Mouse (Mus musculus) forebrain, embryonic 12.5 days (tissue): ENCODE measurements around the gene Irx4. TPM values are rescaled to one million over a fixed set of nuclear protein-coding genes. Genes with fewer than 3 reads are reported as not detected.
A peak's percentile ranks its signal among the peaks of the same experiment; 100 is the strongest.

Experiments
- ATAC-seq: fragments of 200-750 bp; cut with Nextera tagmentation; 2 replicates; pipeline ENCODE4 v1.8.0; 2017; ENCODE audit warnings: moderate TSS enrichment; ENCODE audit not compliant: low FRiP score
- H3K27ac ChIP-seq: fragments of 300-500 bp; sonication (generic); 2 replicates; pipeline ENCODE4 v1.5.1; 2016; ENCODE audit warnings: mild to moderate bottlenecking
- H3K27me3 ChIP-seq: fragments of 300-500 bp; sonication (generic); 2 replicates; pipeline ENCODE4 v1.6.1; 2016; ENCODE audit warnings: mild to moderate bottlenecking
- H3K36me3 ChIP-seq: fragments of 300-500 bp; sonication (generic); replicated peaks from 2 replicates; pipeline ENCODE4 v1.6.1; 2016; ENCODE audit warnings: mild to moderate bottlenecking
- H3K4me1 ChIP-seq: fragments of 300-500 bp; sonication (generic); 2 replicates; pipeline ENCODE4 v1.6.1; 2016
- H3K4me2 ChIP-seq: fragments of 300-500 bp; sonication (generic); 2 replicates; pipeline ENCODE4 v1.6.1; 2016; ENCODE audit warnings: mild to moderate bottlenecking, moderate library complexity
- H3K4me3 ChIP-seq: fragments of 300-500 bp; sonication (generic); replicated peaks from 2 replicates; pipeline ENCODE4 v1.5.1; 2016; ENCODE audit warnings: mild to moderate bottlenecking
- H3K9ac ChIP-seq: fragments of 300-500 bp; sonication (generic); 2 replicates; pipeline ENCODE4 v1.6.1; 2016; ENCODE audit warnings: mild to moderate bottlenecking
- H3K9me3 ChIP-seq: fragments of 300-500 bp; sonication (generic); 2 replicates; pipeline ENCODE4 v1.6.1; 2016
- WGBS: fragments of 180-500 bp; shearing (Covaris S2); methylation state at CpG from one replicate; pipeline ENCODE4 v1.1.7; 2016; 5-methylcytosine and 5-hydroxymethylcytosine counted together
- polyA plus RNA-seq: library from polyadenylated mRNA; unstranded; fragments of >200 nt; fragmentation: Nextera tagmentation; extraction: Ambion mirVana; gene quantifications from 2 replicates; pipeline ENCODE4 v1.2.1, GENCODE M21; 2016

The Irx4 gene
- polyA plus RNA-seq, 1 experiment from 2014 or later = 1.0 TPM

DNA sequence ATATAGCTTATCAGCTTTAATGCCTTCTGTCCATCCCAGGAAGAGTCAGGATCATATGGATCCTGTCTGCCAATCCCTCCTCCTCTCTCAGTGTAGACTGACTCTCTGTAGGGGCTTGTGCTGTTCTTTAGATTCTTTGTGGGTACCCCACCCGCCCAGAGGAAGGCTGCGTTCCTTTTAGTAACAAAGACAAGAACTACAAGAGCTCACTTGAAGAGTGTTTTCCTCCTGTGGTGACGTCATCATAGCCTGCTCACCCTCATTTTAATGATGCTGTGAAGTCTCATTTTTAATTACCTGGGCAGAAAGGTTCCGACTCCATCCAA, 45.8 kb downstream of the Irx4 start:
- H3K4me1 ChIP-seq = peaks cover 27% of the 10 kb centered on the region
- WGBS = 11% methylated on average over 4 of the region's 4 CpGs
- peaks cover 31% of the 10 kb centered on the region for H3K27me3 ChIP-seq
- H3K27ac ChIP-seq = peak overlapping the region; percentile 62
- H3K9ac ChIP-seq = no peak overlapping the region
- H3K36me3 ChIP-seq = no peaks in the 10 kb centered on the region
- H3K4me2 ChIP-seq = no peak overlapping the region; the same call in 1 of the 2 replicates
- no peak overlapping the region for H3K4me3 ChIP-seq
- peak; percentile 57; the same call in 1 of the 2 replicates for ATAC-seq
- H3K9me3 ChIP-seq = no peaks in the 10 kb centered on the region

DNA sequence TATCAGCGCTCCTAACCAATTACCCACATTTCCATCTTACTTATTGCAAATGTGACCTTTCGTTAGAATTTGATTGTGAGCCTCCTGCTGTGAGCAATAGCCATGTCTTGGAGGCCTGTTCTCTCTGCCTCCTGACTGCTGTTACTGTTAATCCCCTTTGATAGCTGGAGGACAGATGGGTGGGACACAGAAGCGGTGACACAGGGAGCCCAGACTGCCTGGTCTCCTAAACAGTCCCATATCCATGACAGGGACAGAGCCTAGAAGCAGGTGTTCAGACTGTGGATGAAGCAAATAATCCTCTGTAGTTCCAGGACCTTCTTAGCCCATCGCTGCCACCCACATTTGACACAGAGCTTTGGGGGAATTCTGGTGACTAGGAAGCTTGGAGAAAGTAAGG, 46.2 kb downstream of the Irx4 start:
- H3K27me3 ChIP-seq = peaks cover 31% of the 10 kb centered on the region
- H3K9me3 ChIP-seq = no peaks in the 10 kb centered on the region
- H3K9ac ChIP-seq = no peak overlapping the region
- H3K4me2 ChIP-seq = no peak overlapping the region
- H3K4me1 ChIP-seq = peaks cover 27% of the 10 kb centered on the region
- WGBS = 40% methylated on average over 4 of the region's 4 CpGs
- peak; percentile 27; the same call in 1 of the 2 replicates for ATAC-seq
- H3K27ac ChIP-seq = peak overlapping the region; percentile 62; the same call in 1 of the 2 replicates
- no peaks in the 10 kb centered on the region for H3K36me3 ChIP-seq
- no peak overlapping the region for H3K4me3 ChIP-seq

DNA sequence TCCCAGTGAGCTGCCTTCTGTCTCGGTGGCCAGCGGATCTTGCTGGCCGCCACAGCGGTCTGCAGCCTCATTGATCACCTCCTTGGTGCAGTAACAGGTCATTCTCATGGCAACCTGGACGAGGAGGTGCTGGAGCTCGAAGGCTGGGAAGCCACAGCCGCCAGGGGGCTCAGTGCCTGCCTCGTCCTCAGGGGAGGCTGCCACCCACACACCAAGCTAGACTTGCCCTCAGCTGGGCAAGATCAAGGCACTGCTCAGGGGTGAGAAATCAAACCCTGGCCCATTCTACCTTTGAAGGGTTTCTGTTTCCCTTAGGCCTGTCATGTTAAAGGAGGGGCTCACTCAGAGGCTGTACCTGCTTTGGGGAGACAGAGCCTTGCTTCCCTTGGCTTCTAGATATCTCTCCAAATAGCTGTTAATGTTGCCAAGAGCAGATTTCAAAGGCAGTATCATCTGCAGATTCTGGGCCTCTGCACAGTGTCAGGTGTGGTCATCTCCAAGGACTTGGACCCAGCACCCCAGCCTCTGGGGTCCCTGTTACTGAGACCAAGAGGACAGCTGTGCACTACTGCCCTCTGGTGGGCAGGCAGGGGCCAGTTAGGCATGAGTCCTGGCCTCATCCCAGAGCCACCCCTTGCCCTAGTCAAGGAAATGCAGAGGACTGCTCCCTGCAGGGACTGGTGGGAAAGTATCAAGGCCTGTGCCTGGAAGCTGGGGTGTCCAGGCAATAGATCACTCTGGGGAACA, 50.1 kb downstream of the Irx4 start:
- Histone ChIP-seq H3K9ac (no peak overlapping the region), H3K4me2 (no peak overlapping the region), H3K4me1 (peaks cover 22% of the 10 kb centered on the region), H3K27ac (no peak overlapping the region), H3K4me3 (no peak overlapping the region), H3K36me3 (no peaks in the 10 kb centered on the region), H3K27me3 (peaks cover 31% of the 10 kb centered on the region), H3K9me3 (no peaks in the 10 kb centered on the region)
- WGBS = 23% methylated on average over 8 of the region's 8 CpGs
- peak; percentile 69; the same call in 1 of the 2 replicates for ATAC-seq

Other genes starting within 250 kb of the Irx4 start
- 110 and 115 TPM in 2 replicates for gene Mrpl36, start 68.0 kb downstream of the Irx4 start, polyA plus RNA-seq
- 302 and 309 TPM in 2 replicates for gene Ndufs6, start 68.1 kb downstream of the Irx4 start, polyA plus RNA-seq
- 65.9 and 67.0 TPM in 2 replicates for gene Lpcat1, start 206.7 kb downstream of the Irx4 start, polyA plus RNA-seq